Mouse (Mus musculus) layer of hippocampus, adult 2 months (tissue): ENCODE results near the gene Pgap3. TPM values are rescaled to one million over a fixed set of nuclear protein-coding genes. Genes with fewer than 3 reads are reported as not detected.

Experiments
- DNase-seq, 2 experiments: peaks; one replicate each; pipeline ENCODE4 v3.0.0; 2022; ENCODE audit warnings: low spot score in 2 of 2
- H3K27ac ChIP-seq: fragments of 200-600 bp; 2 replicates; pipeline ENCODE4 v1.8.1; 2022
- H3K4me3 ChIP-seq: fragments of 200-600 bp; 2 replicates; pipeline ENCODE4 v1.8.1; 2022; ENCODE audit warnings: mild to moderate bottlenecking
- CTCF ChIP-seq: fragments of 200-600 bp; conservative IDR thresholded peaks from 2 replicates; pipeline ENCODE4 v1.8.1; 2022; ENCODE audit warnings: antibody characterized with exemption, mild to moderate bottlenecking, moderate library complexity
- total RNA-seq, 2 experiments: library from RNA; stranded (reverse); gene quantifications; 2 replicates each; pipeline ENCODE4 v1.2.3; 2021

Pgap3 gene
- total RNA-seq, 2 experiments from 2014 or later, result 9.1 to 10.3 TPM

DNA sequence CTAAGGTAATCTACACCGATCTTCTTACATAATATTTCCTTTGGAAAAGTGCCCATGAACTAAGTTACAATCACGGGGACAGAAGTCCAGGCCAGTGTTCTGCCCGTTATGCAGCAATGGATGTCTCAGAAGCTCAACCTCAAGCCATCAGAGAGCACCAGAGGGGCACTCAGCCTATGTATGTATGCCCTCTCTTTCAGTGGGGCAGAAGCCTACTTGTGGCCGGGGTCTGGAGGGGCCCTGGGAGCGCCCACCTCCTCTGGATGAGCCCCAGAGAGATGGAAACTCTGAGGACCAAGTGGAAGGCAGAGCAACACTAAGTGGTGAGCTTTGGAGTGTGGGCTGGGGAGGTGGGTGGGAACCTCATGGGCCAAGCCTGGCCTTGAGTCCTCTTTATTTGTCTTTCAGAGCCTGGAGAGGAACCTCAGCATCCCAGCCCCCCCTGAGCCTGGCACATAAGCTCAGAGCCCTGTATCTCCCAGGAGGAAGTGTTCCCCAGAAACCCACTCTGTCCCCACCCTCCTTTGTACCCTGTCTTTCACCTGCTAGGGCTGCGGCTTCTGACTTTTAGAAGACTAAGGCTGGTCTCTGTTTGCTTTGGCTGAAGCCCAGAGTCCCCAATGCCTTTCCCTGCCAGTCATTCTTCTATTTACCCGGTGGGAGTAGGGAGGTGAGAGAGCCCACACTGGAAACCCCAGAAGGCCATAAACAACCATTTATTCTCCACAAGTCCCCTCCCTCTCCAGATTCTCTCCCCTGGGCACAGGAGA lies 43.5 kb downstream of the Pgap3 start:
- DNase-seq, result no peak
- TF ChIP-seq CTCF, result no peak

GRCm38 (mm10) chr11:98355732-98356299 lies 44.5 kb downstream of the Pgap3 start:
- no peak overlapping the region for H3K4me3 ChIP-seq
- TF ChIP-seq CTCF, result peak; percentile 91
- peak in 1 of 2 experiments; percentile 56 for DNase-seq
- no peak overlapping the region for H3K27ac ChIP-seq

More for the DNA sequence above, 43.5 kb downstream of the Pgap3 start:
- no peak overlapping the region for H3K4me3 ChIP-seq
- H3K27ac ChIP-seq, result no peak overlapping the region

DNA sequence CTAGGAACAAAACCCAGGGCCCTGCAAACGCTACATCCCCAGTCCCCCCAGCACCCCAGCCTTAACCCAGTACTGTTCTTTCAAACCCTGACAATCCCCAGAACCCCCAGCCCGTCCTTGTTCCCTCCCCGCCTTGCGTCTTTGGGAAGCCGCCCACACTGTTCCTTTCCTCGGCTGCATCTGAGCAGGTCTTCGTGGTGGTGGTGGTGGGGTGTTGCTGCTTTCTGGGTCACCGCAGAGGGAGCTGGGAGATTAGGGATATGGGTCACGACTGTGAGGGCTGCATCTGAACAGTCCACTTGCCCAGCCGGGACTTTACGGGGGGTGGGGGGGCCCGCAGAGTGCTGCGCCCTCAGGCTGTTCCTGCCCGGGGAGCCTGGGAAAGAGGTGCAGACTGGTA lies 45.8 kb downstream of the Pgap3 start:
- Histone ChIP-seq H3K27ac (peak overlapping the region; percentile 77), H3K4me3 (no peak overlapping the region)
- TF ChIP-seq CTCF, result no peak
- no peak for DNase-seq

DNA sequence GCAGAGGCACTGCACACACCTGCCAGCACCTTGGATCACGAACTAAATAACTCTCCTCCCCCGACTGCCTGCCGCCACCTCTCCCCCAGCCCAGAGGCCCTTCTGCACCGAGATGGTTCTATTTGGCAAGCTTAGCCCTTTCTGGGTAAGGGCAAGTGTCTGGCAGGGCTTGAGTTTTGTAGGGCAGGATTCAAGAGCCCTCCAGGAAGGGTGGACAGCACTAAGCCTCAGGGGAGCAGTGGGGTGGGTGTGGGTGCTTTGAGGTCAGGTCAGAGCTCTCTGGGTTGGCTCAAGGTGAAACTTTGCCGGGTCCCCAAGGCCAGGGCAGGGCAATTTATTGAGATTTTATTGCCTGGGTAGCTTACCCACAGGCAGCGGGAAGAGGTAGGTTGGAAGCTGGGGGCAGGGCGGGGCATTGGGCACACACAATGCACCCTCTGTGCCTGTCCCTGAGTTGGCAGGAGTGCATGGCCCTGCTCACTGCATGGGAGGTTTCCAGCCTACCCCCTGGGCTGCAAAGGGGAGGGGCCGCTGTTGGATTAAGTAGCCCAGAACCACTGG lies 46.6 kb downstream of the Pgap3 start:
- Histone ChIP-seq H3K4me3 (no peak overlapping the region), H3K27ac (peak overlapping the region; percentile 77)
- TF ChIP-seq CTCF, result no peak
- peak; percentile 62 to 70 for DNase-seq

DNA sequence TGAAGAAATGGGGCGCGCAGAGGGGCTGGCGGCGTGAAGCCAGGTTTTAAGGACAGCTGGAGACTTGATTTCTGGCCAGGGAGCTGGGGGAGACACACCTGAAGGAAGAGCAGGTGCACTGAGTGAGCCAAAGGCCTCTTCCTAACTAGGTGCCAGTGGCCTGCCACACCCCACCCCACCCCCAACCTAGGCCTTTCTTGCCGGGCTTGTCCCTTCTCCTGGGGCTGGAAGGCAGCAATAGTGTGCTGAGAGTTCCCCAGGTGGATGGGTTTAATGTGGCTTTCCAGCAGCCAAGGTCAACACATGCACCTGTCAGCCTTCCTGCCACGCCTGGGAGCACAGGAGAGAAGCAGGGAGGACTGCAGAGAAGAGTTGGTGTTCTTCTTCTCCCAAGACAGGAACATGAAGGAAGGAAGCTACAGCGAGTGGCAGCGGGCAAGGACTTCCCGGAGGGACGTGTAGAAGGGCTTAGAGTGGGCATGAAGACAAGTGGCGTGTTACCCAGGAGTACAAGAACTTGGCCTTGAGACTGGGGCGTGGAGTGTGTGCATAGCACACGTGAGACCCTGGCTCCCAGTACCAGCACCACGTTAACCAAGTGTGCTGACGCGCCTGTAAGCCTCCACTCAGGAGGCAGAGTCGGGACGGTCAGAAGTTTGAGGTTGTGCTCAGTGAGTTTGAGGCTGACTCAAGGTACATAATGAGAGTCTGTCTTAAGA lies 47.9 kb downstream of the Pgap3 start:
- Histone ChIP-seq H3K4me3 (no peak overlapping the region), H3K27ac (no peak overlapping the region)
- no peak for TF ChIP-seq CTCF
- no peak for DNase-seq

DNA sequence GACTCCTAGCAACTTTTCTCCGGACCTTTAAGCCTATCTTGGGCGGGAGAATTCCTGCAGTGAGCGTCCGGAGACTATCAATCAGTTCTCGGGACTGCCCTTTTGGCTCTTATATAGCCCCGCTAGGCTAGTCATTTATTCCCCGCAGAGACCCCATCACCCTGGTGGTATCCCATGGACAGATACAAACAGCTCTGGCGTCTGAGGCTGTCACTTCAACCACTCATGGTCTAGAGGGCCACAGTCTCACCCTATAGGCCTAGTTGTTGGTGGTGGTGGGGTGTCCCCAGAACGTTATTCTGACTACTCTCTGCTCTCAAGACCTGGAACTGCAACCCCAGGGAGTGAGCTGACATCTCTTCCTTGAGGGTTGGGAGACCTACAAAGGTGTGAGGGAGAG lies 51.0 kb downstream of the Pgap3 start:
- peak overlapping the region; percentile 88; the same call in 1 of the 2 replicates for H3K27ac ChIP-seq
- DNase-seq, result no peak
- TF ChIP-seq CTCF, result no peak
- peak overlapping the region; percentile 79; the same call in 1 of the 2 replicates for H3K4me3 ChIP-seq

GRCm38 (mm10) chr11:98348083-98348961 lies 52.0 kb downstream of the Pgap3 start, which contains the start of gene Ppp1r1b:
Gene Ppp1r1b, plus strand, starts transcription at chr11:98348404.
- DNase-seq, result peak; percentile 77 to 80
- peak within 1 kb of the TSS; percentile 88 for H3K27ac ChIP-seq
- peak within 1 kb of the TSS; percentile 79 for H3K4me3 ChIP-seq
- TF ChIP-seq CTCF, result peak; percentile 10; the same call in 1 of the 2 replicates

DNA sequence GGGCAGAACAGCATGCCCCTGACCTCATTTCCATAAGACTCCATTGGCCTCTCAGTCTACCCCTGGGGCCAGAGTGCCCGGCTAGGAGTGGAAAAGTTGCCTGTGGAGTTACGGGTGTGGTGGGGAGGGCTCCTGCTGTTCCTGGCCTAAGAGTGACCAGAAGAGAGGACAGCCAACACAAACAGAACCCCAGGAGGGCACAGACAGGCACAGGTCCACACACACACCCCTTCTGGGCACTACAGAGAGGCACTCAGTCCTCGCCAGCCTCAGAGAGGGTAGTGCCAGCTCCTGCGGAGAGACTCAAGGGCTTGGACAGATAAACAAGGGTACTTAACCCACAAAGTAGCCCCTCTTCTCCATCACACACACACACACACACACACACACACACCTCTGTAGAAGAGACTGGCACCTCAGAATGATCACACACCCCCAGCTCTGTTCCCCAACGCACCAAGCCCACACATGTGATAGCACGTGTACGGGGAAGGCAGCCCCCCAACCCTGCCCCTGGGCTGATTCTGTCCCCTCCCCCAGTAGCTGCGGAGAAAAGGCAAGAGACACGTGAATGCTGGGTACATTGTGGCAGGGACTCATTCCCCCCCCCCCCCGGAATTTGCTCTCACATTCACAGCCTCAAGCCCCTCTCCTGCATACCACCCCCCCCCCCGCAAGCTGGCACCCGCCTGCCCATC lies 52.8 kb downstream of the Pgap3 start:
- no peak for DNase-seq
- TF ChIP-seq CTCF, result no peak
- H3K27ac ChIP-seq, result peak overlapping the region; percentile 88; the same call in 1 of the 2 replicates
- peak overlapping the region; percentile 79 for H3K4me3 ChIP-seq

DNA sequence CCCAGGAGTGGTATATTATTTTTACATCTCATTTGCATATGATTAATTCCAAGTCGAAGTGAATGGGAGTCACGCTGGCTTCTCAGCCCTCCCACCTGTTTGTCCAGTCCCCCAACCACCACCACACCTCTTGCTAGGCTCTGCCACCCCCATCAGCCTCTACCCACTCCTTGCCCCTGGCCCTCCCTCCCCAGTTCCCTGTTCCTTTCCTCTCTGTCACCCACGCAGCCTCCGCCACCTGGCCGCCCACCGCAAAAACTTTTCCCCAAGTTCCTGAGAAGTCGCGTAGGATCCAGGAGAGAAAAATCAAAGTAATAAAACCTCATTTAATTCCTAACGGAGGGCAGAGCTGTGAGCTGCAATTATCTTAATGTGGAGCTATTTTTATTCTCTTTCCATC lies 54.1 kb downstream of the Pgap3 start:
- TF ChIP-seq CTCF, result no peak
- Histone ChIP-seq H3K4me3 (no peak overlapping the region), H3K27ac (no peak overlapping the region)
- no peak for DNase-seq

DNA sequence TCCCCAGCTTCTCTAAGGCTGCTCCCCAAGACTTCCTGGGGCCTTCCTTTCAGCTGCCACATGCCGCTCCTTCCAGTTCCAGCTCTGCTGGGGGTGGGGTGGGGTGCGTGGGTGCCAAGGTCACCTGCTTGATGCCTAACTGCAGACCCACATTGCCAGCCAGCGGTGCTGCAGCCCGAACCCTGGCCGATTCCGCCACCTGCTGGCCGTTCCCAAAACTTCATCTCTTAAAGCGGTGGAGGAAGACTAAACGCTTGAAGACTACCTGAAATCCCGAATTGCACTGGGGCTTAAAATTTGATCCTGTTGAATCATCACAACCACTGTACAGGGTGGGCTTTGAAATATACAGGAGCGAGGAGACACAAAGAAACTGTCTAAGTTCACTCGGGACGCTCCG lies 55.0 kb downstream of the Pgap3 start:
- H3K27ac ChIP-seq, result no peak overlapping the region
- peak; percentile 81 to 89 for DNase-seq
- peak; percentile 88 for TF ChIP-seq CTCF
- H3K4me3 ChIP-seq, result peak overlapping the region; percentile 38; the same call in 1 of the 2 replicates
